Mouse (Mus musculus) embryonic fibroblast, embryonic 13.5 days (primary cell): Measurements from ENCODE around the gene Gsk3a. TPM values are rescaled to one million over a fixed set of nuclear protein-coding genes. Genes with fewer than 3 reads are reported as not detected.

ENCODE experiments used
- H3K27ac ChIP-seq: 2 replicates; pipeline ENCODE4 v1.5.1; 2012; ENCODE audit warnings: low read length, control low read depth, inconsistent platforms; ENCODE audit not compliant: insufficient read depth
- H3K4me1 ChIP-seq: 2 replicates; pipeline ENCODE4 v1.6.1; 2011; ENCODE audit warnings: low read length; ENCODE audit not compliant: control insufficient read depth, insufficient read depth
- H3K4me3 ChIP-seq: 2 replicates; pipeline ENCODE4 v1.5.1; 2011; ENCODE audit warnings: mild to moderate bottlenecking, control low read depth, low read length; ENCODE audit not compliant: insufficient read depth
- CTCF ChIP-seq: IDR thresholded peaks from 2 replicates; pipeline ENCODE4 v1.5.1; 2011; ENCODE audit warnings: mild to moderate bottlenecking, control low read depth, low read length, moderate library complexity, borderline replicate concordance; ENCODE audit not compliant: insufficient read depth
- POLR2A ChIP-seq: IDR thresholded peaks from 2 replicates; pipeline ENCODE4 v1.6.1; 2011; ENCODE audit warnings: low read depth, mild to moderate bottlenecking, control low read depth, low read length, moderate library complexity
- polyA plus RNA-seq: library from polyadenylated mRNA; stranded (reverse); fragments of >200 nt; gene quantifications from 2 replicates; pipeline ENCODE4 v1.2.4, GENCODE M21; 2011; ENCODE audit warnings: low read depth; ENCODE audit not compliant: missing spikeins, insufficient read length

The Gsk3a gene
- polyA plus RNA-seq, 1 experiment, result 70.6 TPM

DNA sequence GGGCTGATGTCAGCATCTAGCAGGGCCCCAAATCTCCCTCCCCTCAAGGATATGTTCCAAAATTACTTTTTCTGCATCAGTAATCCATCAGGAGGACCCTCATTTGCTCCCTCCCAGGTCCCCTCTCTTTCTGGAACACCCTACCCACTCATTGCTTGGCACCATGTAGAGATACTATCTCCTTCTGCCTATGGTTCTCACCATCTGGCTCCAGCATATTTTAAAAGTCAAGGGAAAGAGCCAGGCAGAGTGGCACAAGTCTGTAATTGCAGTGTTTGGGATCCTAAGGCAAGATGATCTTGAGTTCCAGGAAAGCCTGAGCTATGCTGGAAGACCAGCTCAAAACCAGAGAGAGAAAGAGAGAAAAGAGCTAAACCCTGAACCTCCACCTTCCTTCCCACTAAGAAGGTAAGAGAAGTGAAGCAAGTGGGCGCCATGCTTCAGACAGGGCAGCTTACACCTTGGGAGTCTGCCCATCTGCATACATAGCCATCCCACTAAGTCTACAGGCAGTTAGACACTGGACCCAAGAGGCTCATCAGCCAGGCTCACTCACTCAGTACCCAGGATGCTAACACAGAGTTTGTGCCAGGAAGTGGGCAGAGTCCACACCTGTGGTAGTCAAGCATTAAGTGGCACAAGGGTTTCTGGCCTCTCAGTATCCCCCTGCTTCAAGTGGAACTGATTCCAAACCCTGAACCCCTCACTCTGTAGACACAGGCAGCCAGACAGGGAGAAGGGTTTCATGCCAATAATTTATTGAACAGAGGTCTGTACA lies 9.9 kb downstream of the Gsk3a start:
- TF ChIP-seq POLR2A, result 0 out of 2 replicates have a peak, but pooled peaks have one; percentile 9
- TF ChIP-seq CTCF, result no peak
- no peak overlapping the region for H3K27ac ChIP-seq
- H3K4me3 ChIP-seq, result no peak overlapping the region
- 0 out of 2 replicates have a peak, but pooled peaks cover under 1% of the 10 kb centered on the region for H3K4me1 ChIP-seq

DNA sequence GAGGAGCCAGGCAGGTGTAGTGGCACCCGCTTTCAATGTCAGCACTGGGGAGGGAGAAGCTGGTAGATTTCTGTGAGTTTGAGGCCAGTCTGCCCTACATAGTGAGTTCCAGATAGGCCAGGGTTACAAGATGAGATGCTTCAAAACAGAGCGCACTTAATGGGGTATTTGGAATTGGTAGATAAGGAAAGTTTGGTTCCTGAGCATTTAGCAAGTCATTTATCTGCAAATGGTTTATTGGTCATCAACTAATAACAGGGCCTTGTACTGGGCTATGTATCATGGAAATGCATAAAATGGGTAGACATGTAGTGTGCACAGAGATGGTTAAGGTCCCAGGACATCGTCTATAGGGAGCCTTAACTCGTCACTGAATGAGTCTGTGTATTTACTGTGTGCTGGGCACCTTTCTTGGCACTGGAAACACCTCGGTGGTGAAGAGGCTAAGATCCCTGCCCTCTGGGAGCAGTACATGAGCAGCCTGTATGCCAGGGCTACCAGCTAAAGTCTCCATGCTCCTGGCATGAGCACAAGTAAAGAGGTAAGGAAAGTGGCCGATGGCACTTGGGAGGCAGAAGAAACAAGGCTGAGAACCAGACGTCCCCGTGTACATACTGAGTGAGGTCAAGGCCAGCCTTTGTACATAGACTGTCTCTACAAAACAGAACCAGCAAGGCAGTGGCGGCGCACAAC lies 15.2 kb downstream of the Gsk3a start:
- H3K4me1 ChIP-seq, result peaks cover 8% of the 10 kb centered on the region
- TF ChIP-seq CTCF (no peak), POLR2A (no peak)
- H3K4me3 ChIP-seq, result peak overlapping the region; percentile 86
- H3K27ac ChIP-seq, result no peak overlapping the region

DNA sequence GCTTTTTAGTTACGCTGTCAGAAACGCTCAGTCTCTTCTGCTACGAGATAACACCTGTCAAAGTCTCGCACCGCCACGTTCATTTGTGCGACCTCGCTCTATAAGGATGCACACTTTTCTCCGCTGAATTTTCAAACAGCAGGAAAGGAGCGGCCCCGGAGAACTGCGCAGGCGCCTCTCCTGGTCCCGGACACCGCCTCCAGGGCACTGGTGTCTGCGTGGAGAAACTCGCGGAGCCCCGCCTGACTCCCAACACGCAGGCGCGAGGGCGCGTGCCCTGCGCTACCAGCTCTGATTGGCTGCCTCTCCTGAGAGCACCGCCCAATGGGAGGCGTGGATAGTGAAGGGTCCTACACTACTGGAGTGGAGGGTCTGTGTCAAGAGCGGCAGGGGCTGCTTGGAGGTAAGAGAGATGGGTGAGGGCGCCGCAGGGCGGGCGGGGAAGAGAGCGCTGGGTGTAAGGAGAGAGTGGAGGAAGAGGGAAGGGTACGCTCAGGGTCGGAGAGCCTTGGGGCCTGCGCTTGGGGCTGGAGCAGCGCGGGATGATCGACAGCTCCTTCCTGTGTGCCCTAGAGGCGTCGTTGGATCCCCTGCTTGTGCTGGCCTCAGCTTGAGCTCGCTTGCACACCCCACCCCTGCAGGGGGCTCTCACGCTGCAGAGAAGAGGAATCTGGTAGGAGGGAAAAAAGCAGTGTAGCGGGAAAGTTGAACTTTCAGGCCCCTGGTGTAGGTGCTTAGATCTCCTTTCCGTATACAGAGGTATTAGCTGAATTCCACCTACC lies 16.4 kb downstream of the Gsk3a start, which contains the start of gene Zfp526:
TSS of gene Zfp526 (plus strand) at position 324 of the 782 bp plus-strand sequence.
- peaks cover 8% of the 10 kb centered on the region for H3K4me1 ChIP-seq

DNA sequence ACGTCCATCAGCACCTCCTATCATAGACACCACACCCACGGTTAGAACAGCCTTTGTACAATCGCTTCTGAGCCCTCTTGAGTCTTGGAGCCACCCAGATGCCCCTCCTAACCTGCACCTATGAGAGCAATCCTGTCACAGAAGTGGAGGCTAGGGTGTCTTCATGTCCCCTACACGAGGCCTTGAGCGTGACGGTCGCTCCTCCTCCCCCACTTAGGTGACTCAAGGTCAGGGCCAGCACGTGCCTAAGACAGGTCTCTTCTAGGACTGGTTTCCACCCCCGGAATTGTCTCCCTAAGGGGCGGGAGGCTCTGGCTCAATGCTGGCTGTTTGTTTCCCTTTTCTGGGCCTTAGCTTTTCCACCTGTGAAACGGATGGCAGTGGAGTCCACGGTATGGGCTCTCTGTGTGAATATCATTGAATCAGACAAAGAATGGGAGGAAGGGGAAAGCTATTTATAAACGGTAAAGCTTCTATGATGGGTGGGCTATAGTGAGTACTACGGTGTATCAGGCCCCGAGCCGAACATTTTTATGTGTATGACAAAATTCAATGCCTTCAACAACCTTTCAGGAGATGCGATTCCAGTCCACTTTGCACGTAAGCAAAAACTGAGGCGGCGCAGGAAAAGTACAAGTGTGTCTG lies 17.1 kb downstream of the Gsk3a start, which contains the start of gene Dedd2:
TSS of gene Dedd2 (minus strand) at position 159 of the 645 bp plus-strand sequence.
- Histone ChIP-seq H3K4me1 (peaks cover 8% of the 10 kb centered on the region), H3K4me3 (peak within 1 kb of the TSS; percentile 86), H3K27ac (peak within 1 kb of the TSS; percentile 63)
- TF ChIP-seq CTCF (no peak), POLR2A (no peak)

More for the DNA sequence above, 16.4 kb downstream of the Gsk3a start, which contains the start of gene Zfp526:
- peak within 1 kb of the TSS; percentile 63 for H3K27ac ChIP-seq
- TF ChIP-seq CTCF, result 0 out of 2 replicates have a peak, but pooled peaks have one; percentile 1
- peak; percentile 83 for TF ChIP-seq POLR2A
- H3K4me3 ChIP-seq, result peak within 1 kb of the TSS; percentile 86

DNA sequence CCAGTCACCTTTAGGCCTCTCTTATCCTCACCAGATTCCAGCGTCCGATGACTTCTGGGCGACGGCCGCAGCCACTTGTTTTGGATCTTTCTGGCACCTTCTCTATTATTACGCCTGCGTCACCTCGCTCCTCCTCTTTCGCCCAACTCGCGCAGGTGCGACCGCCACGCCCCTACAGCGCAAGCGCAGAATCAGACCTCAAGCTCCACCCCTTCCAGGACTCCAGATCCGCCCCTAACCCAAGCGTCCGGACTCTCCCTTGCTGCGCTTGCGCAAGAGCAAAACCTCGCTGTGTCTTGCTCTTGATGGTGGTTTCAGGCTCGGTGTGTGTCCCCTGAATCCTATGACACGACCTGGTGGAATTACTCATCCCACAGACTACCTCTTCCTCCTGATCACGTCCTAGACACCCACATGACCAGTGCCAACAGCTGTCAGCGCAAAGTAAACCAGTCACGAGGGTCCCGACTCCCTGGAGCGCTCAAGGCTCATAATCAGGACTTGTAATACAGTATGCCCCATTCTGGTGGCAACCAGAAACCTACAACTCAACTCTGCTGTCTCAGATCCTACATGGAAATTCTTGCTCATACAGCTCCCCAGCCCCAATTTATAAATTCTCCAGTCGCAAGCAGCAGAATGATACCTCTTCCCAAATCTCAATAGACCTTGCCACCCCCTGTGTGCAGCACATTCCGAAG lies 17.7 kb downstream of the Gsk3a start:
- TF ChIP-seq POLR2A, result peak; percentile 93
- no peak for TF ChIP-seq CTCF
- peaks cover 8% of the 10 kb centered on the region for H3K4me1 ChIP-seq
- peak overlapping the region; percentile 63 for H3K27ac ChIP-seq
- H3K4me3 ChIP-seq, result peak overlapping the region; percentile 68

DNA sequence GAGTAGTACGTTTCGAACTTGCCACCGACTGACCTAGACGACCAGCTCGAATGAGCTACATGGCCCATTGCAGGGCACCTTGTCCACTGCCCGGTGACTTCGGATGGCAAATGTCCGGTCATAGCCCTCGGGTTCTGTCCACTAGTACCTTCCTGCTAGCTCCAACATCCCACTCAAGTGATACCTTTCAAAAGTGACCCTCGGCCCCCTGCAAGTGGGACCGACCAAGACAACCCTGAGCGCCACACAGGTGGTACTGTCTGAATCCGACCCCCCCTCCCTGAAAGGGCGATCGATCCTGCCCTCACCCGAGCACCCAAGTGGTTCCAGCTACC lies 18.3 kb downstream of the Gsk3a start:
- TF ChIP-seq CTCF (no peak), POLR2A (no peak)
- peaks cover 8% of the 10 kb centered on the region for H3K4me1 ChIP-seq
- peak overlapping the region; percentile 68 for H3K4me3 ChIP-seq
- H3K27ac ChIP-seq, result no peak overlapping the region

DNA sequence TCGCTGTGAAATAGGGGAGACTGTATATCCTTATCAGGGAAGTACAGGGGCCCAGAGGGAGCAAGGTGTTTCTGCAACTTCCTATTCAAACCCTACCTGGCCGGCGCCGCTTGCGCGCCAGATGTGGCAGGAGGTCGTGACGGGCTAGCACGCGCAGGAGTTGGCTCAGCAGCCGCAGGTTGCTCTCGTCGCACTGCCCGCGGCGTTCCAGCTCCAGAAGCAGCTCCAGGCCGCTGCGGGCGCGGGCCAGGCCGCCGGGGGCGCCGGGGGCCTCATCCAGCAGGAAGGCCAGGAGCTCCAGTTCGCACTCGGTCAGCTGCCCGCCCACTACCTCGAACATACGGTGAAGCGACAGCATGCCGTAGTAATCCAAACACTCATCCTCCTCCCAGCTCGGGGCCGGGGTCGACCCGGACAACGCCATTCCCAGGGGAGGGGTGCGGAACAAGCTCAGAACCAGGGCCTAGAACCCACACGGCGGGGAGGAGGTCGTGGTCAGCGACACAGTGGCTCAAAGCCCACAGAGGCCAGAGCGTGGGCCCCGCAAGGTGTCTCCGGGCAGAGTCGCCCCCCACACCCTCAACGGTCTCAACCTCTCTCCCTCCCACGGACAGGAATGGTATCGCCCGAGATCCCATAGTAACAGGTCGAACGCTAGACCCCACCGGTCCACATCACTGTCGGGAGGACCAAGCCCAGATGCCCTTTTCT lies 18.8 kb downstream of the Gsk3a start:
- Histone ChIP-seq H3K27ac (no peak overlapping the region), H3K4me3 (peak overlapping the region; percentile 68), H3K4me1 (peaks cover 8% of the 10 kb centered on the region)
- TF ChIP-seq CTCF, result no peak

DNA sequence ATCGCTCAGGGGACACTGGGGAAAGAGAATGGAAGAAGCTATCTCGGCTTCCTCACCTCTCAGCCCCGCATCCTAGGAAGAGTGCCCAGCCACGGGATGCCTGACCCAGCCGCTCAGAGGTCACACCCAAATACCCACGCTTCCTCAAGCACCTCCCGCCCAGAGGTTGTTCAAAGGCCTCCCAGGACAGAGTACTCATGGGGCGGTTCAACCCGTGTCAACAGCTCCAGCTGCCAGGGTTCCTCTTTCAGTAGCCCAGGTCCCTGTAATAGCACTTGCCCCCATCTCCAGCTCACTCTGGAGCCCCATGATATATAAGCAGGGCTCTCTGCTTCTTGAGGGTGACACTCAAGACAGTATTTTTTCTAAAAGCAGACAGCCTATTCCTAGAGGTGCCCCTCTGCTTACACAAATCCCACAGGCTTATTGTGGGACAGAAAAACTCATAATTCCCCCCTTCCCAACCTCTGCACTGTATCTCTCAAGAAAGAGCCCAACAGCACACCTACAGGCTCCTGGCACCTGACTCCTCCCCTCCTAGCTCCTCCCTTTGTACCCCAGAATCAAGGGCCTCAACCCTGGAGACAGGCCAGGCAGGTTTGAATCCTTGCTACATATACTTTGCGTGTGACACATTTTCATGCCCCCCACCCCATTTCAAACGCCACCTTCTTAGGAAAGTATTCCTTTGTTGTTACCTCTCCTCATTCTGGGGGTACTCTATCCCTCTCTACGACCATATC lies 19.8 kb downstream of the Gsk3a start:
- Histone ChIP-seq H3K4me1 (peaks cover 8% of the 10 kb centered on the region), H3K4me3 (no peak overlapping the region), H3K27ac (no peak overlapping the region)
- TF ChIP-seq CTCF, result no peak
- no peak for TF ChIP-seq POLR2A
